Mouse (Mus musculus) left cerebral cortex, adult 2 months (tissue): ENCODE data around the gene Hoxb7. TPM values are rescaled to one million over a fixed set of nuclear protein-coding genes. Genes with fewer than 3 reads are reported as not detected.

ENCODE experiments used
- DNase-seq, 2 experiments: peaks; one replicate each; pipeline ENCODE4 v3.0.0; 2021 to 2022; ENCODE audit warnings: low spot score in 2 of 2, mixed read lengths in 1 of 2; ENCODE audit errors: extremely low spot score in 1 of 2
- H3K27ac ChIP-seq: fragments of 200-600 bp; 2 replicates; pipeline ENCODE4 v1.8.1; 2022
- H3K4me3 ChIP-seq: fragments of 200-600 bp; 2 replicates; pipeline ENCODE4 v1.8.1; 2022
- CTCF ChIP-seq: fragments of 200-600 bp; IDR thresholded peaks from 2 replicates; pipeline ENCODE4 v1.8.1; 2022; ENCODE audit warnings: antibody characterized with exemption, mild to moderate bottlenecking, moderate library complexity
- intact Hi-C: fragments of 180-260 bp; cut with DNase I; formaldehyde crosslinking; loops from one replicate; pipeline ENCODE4 v1.15.1; 2025
- total RNA-seq, 2 experiments: library from RNA; stranded (reverse); gene quantifications; 2 replicates each; pipeline ENCODE4 v1.2.3; 2021

The Hoxb7 gene
- total RNA-seq, 2 experiments from 2014 or later = not detected

- TF ChIP-seq CTCF = no peak
- DNase-seq = no peak
- intact Hi-C loops = no loop called here
- Histone ChIP-seq H3K27ac (no peak within 1 kb of the TSS), H3K4me3 (no peak within 1 kb of the TSS)
Observed at GRCm38 (mm10) chr11:96270996-96271540, 15.4 kb upstream of the Hoxb7 start, which contains the start of gene Hoxb9. Hoxb9 (plus strand) TSS chr11:96271457.

DNA sequence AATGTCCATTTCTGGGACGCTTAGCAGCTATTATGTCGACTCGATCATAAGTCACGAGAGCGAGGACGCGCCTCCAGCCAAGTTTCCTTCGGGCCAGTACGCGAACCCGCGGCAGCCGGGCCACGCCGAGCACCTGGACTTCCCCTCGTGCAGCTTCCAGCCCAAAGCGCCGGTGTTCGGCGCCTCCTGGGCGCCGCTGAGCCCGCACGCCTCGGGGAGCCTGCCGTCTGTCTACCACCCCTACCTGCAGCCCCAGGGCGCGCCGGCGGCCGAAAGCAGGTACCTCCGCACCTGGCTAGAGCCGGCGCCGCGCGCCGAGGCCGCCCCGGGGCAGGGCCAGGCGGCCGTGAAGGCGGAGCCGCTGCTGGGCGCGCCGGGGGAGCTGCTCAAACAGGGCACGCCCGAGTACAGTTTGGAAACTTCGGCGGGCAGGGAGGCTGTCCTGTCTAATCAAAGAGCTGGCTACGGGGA is 14.8 kb upstream of the Hoxb7 start:
- TF ChIP-seq CTCF = no peak
- intact Hi-C loops = no loop called here
- H3K4me3 ChIP-seq = no peak overlapping the region

GRCm38 (mm10) chr11:96272024-96272921 is 14.2 kb upstream of the Hoxb7 start:
- DNase-seq = no peak
- TF ChIP-seq CTCF = no peak
- intact Hi-C loops = no loop called here
- no peak overlapping the region for H3K4me3 ChIP-seq
- no peak overlapping the region for H3K27ac ChIP-seq

More for the DNA sequence above, 14.8 kb upstream of the Hoxb7 start:
- H3K27ac ChIP-seq = no peak overlapping the region
- no peak for DNase-seq

DNA sequence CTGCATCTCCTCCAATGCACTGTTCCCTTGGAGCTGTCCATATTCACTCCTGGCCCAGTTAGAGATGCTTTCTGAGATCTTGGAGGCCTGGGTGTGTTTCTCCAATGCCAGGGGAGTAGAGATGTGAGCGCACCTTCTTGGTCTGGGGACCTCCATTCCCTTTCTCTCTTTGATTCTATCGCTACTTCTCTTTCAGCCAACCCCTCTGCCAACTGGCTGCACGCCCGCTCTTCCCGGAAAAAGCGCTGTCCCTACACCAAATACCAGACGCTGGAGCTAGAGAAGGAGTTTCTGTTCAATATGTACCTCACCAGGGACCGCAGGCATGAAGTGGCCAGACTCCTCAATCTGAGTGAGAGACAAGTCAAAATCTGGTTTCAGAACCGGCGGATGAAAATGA is 12.0 kb upstream of the Hoxb7 start:
- H3K27ac ChIP-seq = no peak overlapping the region
- DNase-seq = no peak
- intact Hi-C loops = no loop called here
- no peak for TF ChIP-seq CTCF
- H3K4me3 ChIP-seq = no peak overlapping the region

- TF ChIP-seq CTCF = no peak
- Histone ChIP-seq H3K4me3 (no peak overlapping the region), H3K27ac (no peak overlapping the region)
- no peak for DNase-seq
- intact Hi-C loops = loop anchor here (5.0 kb wide), 3 partner anchors 261 to 501 kb away; partner anchors contain the start of gene Snx11
Observed at GRCm38 (mm10) chr11:96275896-96276295, 10.5 kb upstream of the Hoxb7 start.

- no peak for TF ChIP-seq CTCF
- Histone ChIP-seq H3K27ac (no peak overlapping the region), H3K4me3 (no peak overlapping the region)
- no peak for DNase-seq
- intact Hi-C loops = loop anchor here (1.0 to 5.0 kb wide), 7 partner anchors 260 to 585 kb away; partner anchors contain the start of gene Snx11
Observed at GRCm38 (mm10) chr11:96277151-96278044, 9.0 kb upstream of the Hoxb7 start.

- no peak for DNase-seq
- TF ChIP-seq CTCF = no peak
- H3K27ac ChIP-seq = no peak overlapping the region
- intact Hi-C loops = loop anchor here (1.0 to 5.0 kb wide), 7 partner anchors 259 to 584 kb away; partner anchors contain the start of gene Snx11
- no peak overlapping the region for H3K4me3 ChIP-seq
Observed at GRCm38 (mm10) chr11:96278324-96278723, 8.1 kb upstream of the Hoxb7 start.

GRCm38 (mm10) chr11:96278773-96279172 is 7.7 kb upstream of the Hoxb7 start:
- intact Hi-C loops = loop anchor here (1.0 to 5.0 kb wide), 7 partner anchors 259 to 584 kb away; partner anchors contain the start of gene Snx11
- peak; percentile 85 to 88 for DNase-seq
- TF ChIP-seq CTCF = peak; percentile 87
- H3K27ac ChIP-seq = no peak overlapping the region
- H3K4me3 ChIP-seq = no peak overlapping the region

GRCm38 (mm10) chr11:96279421-96280233 is 6.8 kb upstream of the Hoxb7 start:
- no peak for DNase-seq
- TF ChIP-seq CTCF = no peak
- H3K27ac ChIP-seq = no peak overlapping the region
- intact Hi-C loops = loop anchor here (2.0 to 5.0 kb wide), 5 partner anchors 258 to 498 kb away; partner anchors contain the start of gene Snx11
- no peak overlapping the region for H3K4me3 ChIP-seq

DNA sequence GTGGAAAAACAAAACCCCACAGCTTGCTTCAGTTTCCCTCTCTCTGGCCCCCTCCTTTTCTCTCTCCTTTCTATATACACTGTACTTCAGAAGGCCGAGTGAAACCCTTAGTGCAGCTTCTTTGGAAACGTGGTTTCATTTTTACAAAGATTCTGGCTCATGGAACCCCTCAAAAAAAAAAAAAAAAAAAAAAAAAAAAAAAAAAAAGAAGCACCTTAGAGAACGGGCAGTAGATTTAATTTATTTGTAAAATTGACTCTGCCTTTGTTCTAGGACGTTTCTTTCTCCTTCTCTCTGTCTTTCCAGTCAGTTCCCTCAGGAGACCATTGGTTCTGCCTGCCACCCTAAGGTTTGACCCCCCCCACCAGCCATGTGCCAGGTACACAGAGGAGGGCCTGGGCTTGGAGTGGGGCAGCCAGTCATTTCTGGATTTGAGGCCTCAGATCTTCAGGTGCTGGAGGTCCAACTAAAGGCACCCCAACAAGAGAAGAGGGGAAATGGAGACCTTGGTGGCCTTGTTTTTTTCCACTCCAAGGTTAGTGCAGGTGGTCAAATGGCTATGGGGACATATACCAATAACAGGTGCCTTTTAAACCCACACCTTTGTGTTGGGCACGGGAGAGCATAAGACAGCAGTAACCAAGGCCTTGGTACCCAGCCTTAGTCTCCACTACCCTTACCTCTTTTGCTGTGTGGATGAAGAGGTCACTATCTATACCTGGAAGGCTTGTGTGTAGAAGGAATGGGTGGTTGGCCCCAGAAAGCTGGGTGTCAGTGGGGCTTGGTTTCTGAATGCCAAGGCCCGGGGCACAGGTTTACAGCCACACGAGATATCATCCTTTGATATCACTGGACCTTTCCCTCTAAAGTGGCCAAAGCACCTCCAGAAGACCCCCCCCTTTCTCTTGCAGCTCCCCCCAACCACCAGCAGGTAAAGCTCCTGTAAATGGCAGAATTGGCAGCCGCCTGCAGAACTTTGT is 5.7 kb upstream of the Hoxb7 start:
- Histone ChIP-seq H3K27ac (no peak overlapping the region), H3K4me3 (no peak overlapping the region)
- no peak for DNase-seq
- intact Hi-C loops = no loop called here
- TF ChIP-seq CTCF = no peak
